Mouse (Mus musculus) liver, embryonic 11.5 days (tissue): ENCODE results near the gene Siah2. TPM values are rescaled to one million over a fixed set of nuclear protein-coding genes. Genes with fewer than 3 reads are reported as not detected.

Source experiments
- ATAC-seq: fragments of 200-750 bp; cut with Nextera tagmentation; replicated peaks from 2 replicates; pipeline ENCODE4 v1.8.0; 2017; ENCODE audit warnings: moderate number of reproducible peaks, mild to moderate bottlenecking, moderate TSS enrichment, moderate library complexity; ENCODE audit not compliant: low FRiP score
- DNase-seq: peaks from one replicate; pipeline ENCODE4 v3.0.0-alpha.2; 2017; ENCODE audit warnings: low spot score
- H3K27ac ChIP-seq: fragments of 300-500 bp; sonication (generic); 2 replicates; pipeline ENCODE4 v1.5.1; 2014; ENCODE audit warnings: mild to moderate bottlenecking, low read depth, low read length, control low read depth
- H3K27me3 ChIP-seq: fragments of 300-500 bp; sonication (generic); replicated peaks from 2 replicates; pipeline ENCODE4 v1.6.1; 2014; ENCODE audit warnings: low read length, mixed read lengths; ENCODE audit not compliant: control insufficient read depth, insufficient read depth
- H3K36me3 ChIP-seq: fragments of 300-500 bp; sonication (generic); 2 replicates; pipeline ENCODE4 v1.6.1; 2014; ENCODE audit warnings: mild to moderate bottlenecking, low read length, moderate library complexity, mixed read lengths; ENCODE audit not compliant: control insufficient read depth, insufficient read depth
- H3K4me1 ChIP-seq: fragments of 300-500 bp; sonication (generic); replicated peaks from 2 replicates; pipeline ENCODE4 v1.6.1; 2014; ENCODE audit warnings: low read length, mixed read lengths; ENCODE audit not compliant: control insufficient read depth, insufficient read depth
- H3K4me2 ChIP-seq: fragments of 300-500 bp; sonication (generic); 2 replicates; pipeline ENCODE4 v1.6.1; 2014; ENCODE audit warnings: mild to moderate bottlenecking, control low read depth, moderate library complexity
- H3K4me3 ChIP-seq: fragments of 300-500 bp; sonication (generic); 2 replicates; pipeline ENCODE4 v1.5.1; 2014; ENCODE audit warnings: low read depth, low read length, control low read depth
- H3K9ac ChIP-seq: fragments of 300-500 bp; sonication (generic); 2 replicates; pipeline ENCODE4 v1.6.1; 2014; ENCODE audit warnings: low read depth, low read length, control low read depth
- H3K9me3 ChIP-seq: fragments of 300-500 bp; sonication (generic); 2 replicates; pipeline ENCODE4 v1.6.1; 2016; ENCODE audit warnings: low read length, inconsistent platforms, mixed read lengths; ENCODE audit not compliant: control insufficient read depth
- WGBS: fragments of 180-500 bp; shearing (Covaris S2); extraction: QIAGEN DNeasy Blood & Tissue Kit; methylation state at CpG from one replicate; pipeline ENCODE4 v1.1.7; 2014; 5-methylcytosine and 5-hydroxymethylcytosine counted together
- polyA plus RNA-seq: library from polyadenylated mRNA; unstranded; fragments of >200 nt; fragmentation: Nextera tagmentation; extraction: Ambion mirVana; gene quantifications from 2 replicates; pipeline ENCODE4 v1.2.1, GENCODE M21; 2014

The Siah2 gene
- polyA plus RNA-seq, 1 experiment from 2014 or later: 6.2 TPM

DNA sequence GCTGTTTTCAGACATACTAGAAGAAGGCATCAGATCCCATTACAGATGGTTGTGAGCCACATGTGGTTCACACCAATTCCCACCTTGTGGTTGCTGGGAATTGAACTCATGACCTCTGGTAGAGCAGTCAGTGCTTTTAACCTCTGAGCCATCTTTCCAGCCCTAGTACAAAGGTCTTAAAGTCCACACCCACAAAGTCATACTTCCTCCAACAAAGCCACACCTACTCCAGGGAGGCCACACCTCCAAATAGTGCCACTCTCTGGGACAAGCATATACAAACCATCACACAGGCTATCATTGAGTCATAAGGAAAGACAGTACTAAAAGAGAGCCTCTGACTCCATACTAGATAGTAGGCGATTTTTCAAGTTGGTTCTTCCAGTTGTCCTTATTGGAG, 10.1 kb upstream of the Siah2 start:
- Histone ChIP-seq H3K4me1 (no peaks in the 10 kb centered on the region), H3K9me3 (no peaks in the 10 kb centered on the region), H3K27ac (no peak overlapping the region), H3K36me3 (no peaks in the 10 kb centered on the region), H3K4me2 (no peak overlapping the region), H3K4me3 (no peak overlapping the region), H3K9ac (no peak overlapping the region), H3K27me3 (no peaks in the 10 kb centered on the region)
- 89% methylated on average over 1 of the region's 1 CpGs for WGBS
- ATAC-seq (no peak), DNase-seq (no peak)

GRCm38 (mm10) chr3:58701441-58701840, 9.2 kb upstream of the Siah2 start:
- 89% methylated on average over 1 of the region's 1 CpGs for WGBS

DNA sequence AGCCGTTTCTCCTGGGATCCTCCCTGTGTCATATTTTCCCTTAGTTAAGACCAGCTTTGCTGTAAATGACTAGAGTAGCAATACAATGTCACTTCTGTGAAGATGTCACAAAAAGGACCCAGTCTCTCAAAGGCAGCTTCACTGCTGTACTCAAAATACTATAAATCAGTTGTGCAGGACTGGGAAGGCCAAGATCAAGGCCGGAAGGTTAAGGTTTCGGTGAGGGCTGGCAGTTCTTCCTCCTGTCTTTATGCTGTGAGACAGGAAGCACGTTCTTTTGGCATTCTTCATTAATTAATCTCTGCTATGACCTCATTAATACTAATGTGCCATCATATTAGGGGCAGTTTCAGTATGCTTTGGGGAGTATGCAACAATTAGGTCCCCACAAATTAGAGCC, 5.7 kb upstream of the Siah2 start:
- H3K36me3 ChIP-seq: no peaks in the 10 kb centered on the region
- H3K4me2 ChIP-seq: no peak overlapping the region
- H3K9ac ChIP-seq: no peak overlapping the region
- no peaks in the 10 kb centered on the region for H3K9me3 ChIP-seq
- H3K4me1 ChIP-seq: no peaks in the 10 kb centered on the region
- DNase-seq (no peak), ATAC-seq (no peak)
- H3K4me3 ChIP-seq: no peak overlapping the region
- WGBS: 80% methylated on average over 4 of the region's 4 CpGs
- H3K27me3 ChIP-seq: no peaks in the 10 kb centered on the region; the same call in 1 of the 2 replicates
- H3K27ac ChIP-seq: no peak overlapping the region

More at GRCm38 (mm10) chr3:58701441-58701840, 9.2 kb upstream of the Siah2 start:
- DNase-seq: no peak
- no peaks in the 10 kb centered on the region for H3K36me3 ChIP-seq
- H3K4me1 ChIP-seq: no peaks in the 10 kb centered on the region
- no peak overlapping the region for H3K4me2 ChIP-seq
- no peaks in the 10 kb centered on the region for H3K27me3 ChIP-seq
- H3K9me3 ChIP-seq: no peaks in the 10 kb centered on the region
- no peak overlapping the region for H3K9ac ChIP-seq
- H3K27ac ChIP-seq: no peak overlapping the region
- no peak overlapping the region for H3K4me3 ChIP-seq
- no peak for ATAC-seq

GRCm38 (mm10) chr3:58696806-58697205, 4.6 kb upstream of the Siah2 start:
- DNase-seq: no peak
- Histone ChIP-seq H3K27me3 (no peaks in the 10 kb centered on the region; the same call in 1 of the 2 replicates), H3K27ac (no peak overlapping the region), H3K9ac (no peak overlapping the region), H3K36me3 (no peaks in the 10 kb centered on the region), H3K4me1 (0 out of 2 replicates have a peak, but pooled peaks cover 4% of the 10 kb centered on the region), H3K4me2 (no peak overlapping the region), H3K4me3 (no peak overlapping the region), H3K9me3 (no peaks in the 10 kb centered on the region)
- 44% methylated on average over 3 of the region's 3 CpGs for WGBS
- ATAC-seq: no peak

GRCm38 (mm10) chr3:58695507-58695906, 3.3 kb upstream of the Siah2 start:
- ATAC-seq (no peak), DNase-seq (no peak)
- Histone ChIP-seq H3K4me1 (0 out of 2 replicates have a peak, but pooled peaks cover 4% of the 10 kb centered on the region), H3K4me3 (no peak overlapping the region), H3K27me3 (no peaks in the 10 kb centered on the region; the same call in 1 of the 2 replicates), H3K4me2 (no peak overlapping the region), H3K36me3 (no peaks in the 10 kb centered on the region), H3K9me3 (no peaks in the 10 kb centered on the region), H3K9ac (no peak overlapping the region), H3K27ac (no peak overlapping the region)
- WGBS: 48% methylated on average over 7 of the region's 7 CpGs

GRCm38 (mm10) chr3:58695044-58695443, 2.8 kb upstream of the Siah2 start:
- no peak overlapping the region for H3K9ac ChIP-seq
- H3K27ac ChIP-seq: no peak overlapping the region
- no peak overlapping the region for H3K4me2 ChIP-seq
- H3K9me3 ChIP-seq: no peaks in the 10 kb centered on the region
- ATAC-seq: no peak
- 0 out of 2 replicates have a peak, but pooled peaks cover 4% of the 10 kb centered on the region for H3K4me1 ChIP-seq
- no peak overlapping the region for H3K4me3 ChIP-seq
- no peak for DNase-seq
- H3K36me3 ChIP-seq: no peaks in the 10 kb centered on the region
- WGBS: 83% methylated on average over 1 of the region's 1 CpGs
- no peaks in the 10 kb centered on the region; the same call in 1 of the 2 replicates for H3K27me3 ChIP-seq

DNA sequence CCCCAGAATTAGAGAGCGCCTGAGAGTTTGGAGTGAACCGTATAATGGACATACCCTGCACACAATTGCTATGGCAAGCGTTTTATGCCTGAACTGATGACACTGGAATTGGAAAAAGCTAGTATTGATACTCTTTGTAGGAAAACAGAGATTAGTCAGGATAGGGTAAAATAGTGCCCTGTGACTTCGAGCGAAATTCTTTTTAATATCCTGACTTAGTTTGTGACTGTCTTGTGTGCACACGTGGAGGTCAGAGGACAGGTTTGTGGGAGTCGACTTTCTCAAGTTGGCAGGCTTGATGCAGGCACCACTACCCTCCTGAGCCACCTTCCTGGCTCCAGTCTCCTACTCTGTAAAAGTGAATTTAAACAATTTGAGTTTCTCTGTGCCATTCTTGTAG, 1.1 kb upstream of the Siah2 start:
- no peak for DNase-seq
- no peak for ATAC-seq
- Histone ChIP-seq H3K27me3 (no peaks in the 10 kb centered on the region; the same call in 1 of the 2 replicates), H3K4me3 (no peak overlapping the region), H3K27ac (no peak overlapping the region), H3K4me2 (no peak overlapping the region), H3K36me3 (no peaks in the 10 kb centered on the region), H3K9me3 (no peaks in the 10 kb centered on the region), H3K4me1 (0 out of 2 replicates have a peak, but pooled peaks cover 4% of the 10 kb centered on the region), H3K9ac (no peak overlapping the region)
- 82% methylated on average over 7 of the region's 7 CpGs for WGBS

DNA sequence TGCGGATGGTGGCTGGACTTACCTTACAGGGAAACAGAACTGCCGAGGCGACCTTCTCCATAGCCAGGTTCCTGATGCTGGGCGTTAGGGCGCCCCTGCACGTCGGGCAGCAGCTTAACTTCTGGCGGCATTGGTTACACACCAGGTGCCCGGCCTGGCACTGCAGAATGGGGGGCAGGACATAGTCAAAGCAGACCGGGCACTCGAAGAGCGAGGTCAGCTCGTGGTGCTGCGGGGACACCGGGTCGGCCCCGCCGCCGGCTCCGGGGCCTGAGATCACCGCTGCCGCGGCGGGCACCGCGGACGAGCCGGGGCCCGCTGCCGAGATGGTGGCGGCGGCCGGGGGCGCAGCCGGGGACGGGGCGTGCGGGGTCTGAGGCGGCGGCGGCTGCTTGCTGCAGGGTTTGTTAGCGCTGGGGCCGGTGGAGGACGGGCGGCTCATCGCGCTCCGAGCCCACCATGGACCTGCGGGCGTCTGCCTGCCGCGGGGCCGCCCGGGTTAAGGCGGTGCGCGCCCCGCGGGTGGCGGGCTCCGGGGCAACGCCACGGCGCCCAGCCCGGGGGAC, 743 bp downstream of the Siah2 start:
- Histone ChIP-seq H3K4me2 (peak overlapping the region; percentile 96), H3K27me3 (no peaks in the 10 kb centered on the region; the same call in 1 of the 2 replicates), H3K9ac (peak overlapping the region; percentile 80), H3K9me3 (no peaks in the 10 kb centered on the region), H3K4me3 (peak overlapping the region; percentile 88), H3K27ac (peak overlapping the region; percentile 74), H3K36me3 (no peaks in the 10 kb centered on the region), H3K4me1 (0 out of 2 replicates have a peak, but pooled peaks cover 4% of the 10 kb centered on the region)
- DNase-seq: peak; percentile 67
- WGBS: under 1% methylated on average over 62 of the region's 65 CpGs
- ATAC-seq: no peak
